Mouse (Mus musculus) heart, postnatal 0 days (tissue): ENCODE measurements around the gene 1700017B05Rik. TPM values are rescaled to one million over a fixed set of nuclear protein-coding genes. Genes with fewer than 3 reads are reported as not detected.
A peak's percentile ranks its signal among the peaks of the same experiment; 100 is the strongest.
"Not testable (repeated sequence)": the region's sequence is repeated elsewhere in the genome, so short reads cannot be mapped to it uniquely, and the experiment has no call there.

Experiments used
- ATAC-seq: fragments of 200-750 bp; cut with Nextera tagmentation; 2 replicates; pipeline ENCODE4 v1.8.0; 2017; ENCODE audit warnings: low read depth, moderate number of reproducible peaks, moderate library complexity; ENCODE audit not compliant: insufficient read depth
- DNase-seq: peaks from one replicate; pipeline ENCODE4 v3.0.0-alpha.2; 2016; ENCODE audit warnings: low spot score
- H3K27ac ChIP-seq: fragments of 300-500 bp; sonication (generic); 2 replicates; pipeline ENCODE4 v1.5.1; 2014; ENCODE audit warnings: low read depth, mild to moderate bottlenecking
- H3K27me3 ChIP-seq: fragments of 300-500 bp; sonication (generic); 2 replicates; pipeline ENCODE4 v1.6.1; 2014; ENCODE audit warnings: low read length, mixed read lengths; ENCODE audit not compliant: control insufficient read depth, insufficient read depth
- H3K36me3 ChIP-seq: fragments of 300-500 bp; sonication (generic); replicated peaks from 2 replicates; pipeline ENCODE4 v1.6.1; 2014; ENCODE audit warnings: low read length, mixed read lengths; ENCODE audit not compliant: control insufficient read depth, insufficient read depth
- H3K4me1 ChIP-seq: fragments of 300-500 bp; sonication (generic); 2 replicates; pipeline ENCODE4 v1.6.1; 2014; ENCODE audit warnings: antibody characterized with exemption; ENCODE audit not compliant: control insufficient read depth, insufficient read depth
- H3K4me2 ChIP-seq: fragments of 300-500 bp; sonication (generic); 2 replicates; pipeline ENCODE4 v1.6.1; 2014; ENCODE audit warnings: low read depth, mild to moderate bottlenecking, low read length, moderate library complexity
- H3K4me3 ChIP-seq: fragments of 300-500 bp; sonication (generic); 2 replicates; pipeline ENCODE4 v1.5.1; 2014; ENCODE audit warnings: low read depth, low read length
- H3K9ac ChIP-seq: fragments of 300-500 bp; sonication (generic); replicated peaks from 2 replicates; pipeline ENCODE4 v1.6.1; 2014; ENCODE audit warnings: low read depth, low read length, mixed read lengths
- H3K9me3 ChIP-seq: fragments of 300-500 bp; sonication (generic); replicated peaks from 2 replicates; pipeline ENCODE4 v1.6.1; 2016; ENCODE audit warnings: low read length; ENCODE audit not compliant: control insufficient read depth
- CTCF ChIP-seq: IDR thresholded peaks from 2 replicates; pipeline ENCODE4 v1.5.1; 2016; ENCODE audit warnings: antibody characterized with exemption, control low read depth, low read depth
- EP300 ChIP-seq: IDR thresholded peaks from 2 replicates; pipeline ENCODE4 v1.6.1; 2016; ENCODE audit warnings: antibody characterized with exemption, low read depth
- WGBS: fragments of 180-500 bp; shearing (Covaris S2); extraction: QIAGEN DNeasy Blood & Tissue Kit; methylation state at CpG from one replicate; pipeline ENCODE4 v1.1.7; 2014; 5-methylcytosine and 5-hydroxymethylcytosine counted together
- polyA plus RNA-seq: library from polyadenylated mRNA; unstranded; fragments of >200 nt; fragmentation: Nextera tagmentation; extraction: Ambion mirVana; gene quantifications from 2 replicates; pipeline ENCODE4 v1.2.1, GENCODE M21; 2015
- total RNA-seq: library from RNA; depleted of rRNA; stranded (reverse); fragments of >200 nt; gene quantifications from 2 replicates; pipeline ENCODE4 v1.2.3, GENCODE M21; 2014; ENCODE audit warnings: low replicate concordance; rRNA removed

The 1700017B05Rik gene
- total RNA-seq (11.0 and 16.3 TPM in 2 replicates), polyA plus RNA-seq (5.6 and 6.2 TPM in 2 replicates)

DNA sequence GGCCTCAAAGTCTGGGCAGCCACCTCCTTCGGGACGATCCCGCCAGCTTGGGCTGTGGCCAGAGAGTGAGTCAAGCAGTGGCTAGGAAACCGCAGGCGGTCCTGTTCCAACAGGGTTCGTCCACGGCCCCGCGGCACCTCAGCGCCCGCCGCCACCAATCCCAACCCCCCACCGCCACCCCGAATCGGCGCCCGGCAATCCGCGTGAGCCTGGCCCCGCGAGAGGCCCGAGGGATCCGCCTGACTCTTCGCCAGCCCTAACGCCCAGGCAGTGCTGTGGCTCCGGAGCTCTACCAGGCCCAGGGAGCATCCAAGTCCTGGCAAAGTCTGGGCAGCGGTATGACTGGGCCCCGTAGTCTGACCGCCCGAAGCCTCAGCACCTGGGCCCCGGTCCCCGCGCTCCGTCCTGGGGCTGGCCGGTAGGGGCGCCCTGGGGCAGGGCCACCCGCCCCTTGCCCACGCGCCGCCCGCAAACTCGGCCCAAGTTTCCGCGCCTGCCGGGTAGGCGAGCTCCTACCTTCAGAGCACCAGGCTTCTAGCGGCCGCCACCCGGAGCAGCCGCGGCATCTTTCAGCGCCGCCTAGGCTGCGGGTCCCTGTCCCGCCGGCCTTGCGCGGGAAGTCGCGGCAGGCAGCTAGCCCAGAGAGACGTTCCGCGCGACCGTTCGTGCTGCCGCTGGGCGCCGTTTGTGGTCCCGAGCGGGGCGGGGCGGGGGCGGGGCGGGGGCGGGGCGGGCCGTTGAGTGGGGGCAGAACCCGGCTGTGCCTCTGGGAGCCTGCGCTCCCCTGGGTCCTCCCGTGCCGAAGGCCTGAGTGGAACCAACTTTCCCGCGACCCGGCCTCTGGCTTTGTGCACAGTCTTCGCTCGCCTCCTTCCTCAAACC, at the start of gene 1700017B05Rik:
TSS of gene 1700017B05Rik (minus strand) at position 700 of the 882 bp plus-strand sequence.
- ATAC-seq (peak; percentile 80), DNase-seq (peak; percentile 46)
- no peaks in the 10 kb centered on the region for H3K27me3 ChIP-seq
- TF ChIP-seq EP300 (0 out of 2 replicates have a peak, but pooled peaks have one; percentile 2), CTCF (peak; percentile 39; the same call in 1 of the 2 replicates)
- under 1% methylated on average over 57 of the region's 87 CpGs for WGBS
- H3K4me2 ChIP-seq = peak within 1 kb of the TSS; percentile 98
- H3K36me3 ChIP-seq = peaks cover 17% of the 10 kb centered on the region
- peak within 1 kb of the TSS; percentile 70 for H3K9ac ChIP-seq
- H3K4me3 ChIP-seq = peak within 1 kb of the TSS; percentile 75
- peak within 1 kb of the TSS; percentile 80 for H3K27ac ChIP-seq
- H3K4me1 ChIP-seq = peaks cover 27% of the 10 kb centered on the region
- H3K9me3 ChIP-seq = no peaks in the 10 kb centered on the region

GRCm38 (mm10) chr9:57310895-57311294, 48.5 kb upstream of the 1700017B05Rik start:
- Histone ChIP-seq H3K36me3 (no peaks in the 10 kb centered on the region), H3K27ac (no peak overlapping the region), H3K9ac (no peak overlapping the region), H3K27me3 (no peaks in the 10 kb centered on the region), H3K4me3 (no peak overlapping the region), H3K4me2 (no peak overlapping the region), H3K4me1 (no peaks in the 10 kb centered on the region), H3K9me3 (no peaks in the 10 kb centered on the region)
- no peak for ATAC-seq
- no peak for DNase-seq
- 89% methylated on average over 2 of the region's 2 CpGs for WGBS
- TF ChIP-seq EP300 (no peak), CTCF (no peak)

- 79% methylated on average over 4 of the region's 4 CpGs for WGBS
- TF ChIP-seq EP300 = no peak
- TF ChIP-seq CTCF = no peak
- H3K9me3 ChIP-seq = no peaks in the 10 kb centered on the region
- ATAC-seq = no peak
- no peak overlapping the region for H3K4me3 ChIP-seq
- no peaks in the 10 kb centered on the region for H3K27me3 ChIP-seq
- DNase-seq = no peak
- no peaks in the 10 kb centered on the region for H3K4me1 ChIP-seq
- H3K4me2 ChIP-seq = no peak overlapping the region
- H3K9ac ChIP-seq = no peak overlapping the region
- H3K27ac ChIP-seq = no peak overlapping the region
- no peaks in the 10 kb centered on the region for H3K36me3 ChIP-seq
These were observed 46.9 kb upstream of the 1700017B05Rik start for GRCm38 (mm10) chr9:57309353-57309752.

DNA sequence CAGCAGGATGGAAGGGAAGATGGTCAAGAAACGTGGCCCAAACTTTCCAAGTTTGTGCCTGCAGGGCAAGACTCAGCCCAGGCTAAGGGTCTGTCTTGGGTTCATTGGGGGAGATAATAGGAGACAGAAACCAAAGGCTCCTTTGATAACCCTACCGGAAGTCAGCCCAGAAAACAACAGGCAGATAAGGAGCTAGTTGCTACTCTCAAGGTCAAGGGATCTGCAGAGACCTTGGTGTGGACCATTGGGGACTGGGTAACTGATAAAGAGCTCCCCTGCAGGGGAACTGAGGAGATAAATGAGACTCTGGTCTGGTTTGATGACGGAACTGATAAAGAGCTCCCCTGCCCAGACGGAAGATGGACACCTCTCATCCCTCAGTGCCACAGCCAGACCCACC, 45.0 kb upstream of the 1700017B05Rik start:
- H3K36me3 ChIP-seq = no peaks in the 10 kb centered on the region
- H3K27ac ChIP-seq = no peak overlapping the region
- DNase-seq = no peak
- no peaks in the 10 kb centered on the region for H3K27me3 ChIP-seq
- H3K4me1 ChIP-seq = no peaks in the 10 kb centered on the region
- 51% methylated on average over 4 of the region's 4 CpGs for WGBS
- no peak for ATAC-seq
- TF ChIP-seq EP300 (no peak), CTCF (no peak)
- H3K9me3 ChIP-seq = no peaks in the 10 kb centered on the region
- no peak overlapping the region for H3K9ac ChIP-seq
- H3K4me2 ChIP-seq = no peak overlapping the region
- H3K4me3 ChIP-seq = no peak overlapping the region

- H3K4me1 ChIP-seq, H3K36me3 ChIP-seq, H3K4me2 ChIP-seq, H3K9me3 ChIP-seq, DNase-seq, ATAC-seq, H3K9ac ChIP-seq, H3K27me3 ChIP-seq, H3K4me3 ChIP-seq, H3K27ac ChIP-seq: not testable (repeated sequence)
- 93% methylated on average over 4 of the region's 4 CpGs for WGBS
These were observed 42.3 kb upstream of the 1700017B05Rik start for GRCm38 (mm10) chr9:57304716-57305115.
